Mouse (Mus musculus): ENCODE data around the gene Gm21988. TPM values are rescaled to one million over a fixed set of nuclear protein-coding genes. Genes with fewer than 3 reads are reported as not detected.

The Gm21988 gene
- total RNA-seq, 2 experiments from 2014 or later = 8.5 to 8.6 TPM

DNA sequence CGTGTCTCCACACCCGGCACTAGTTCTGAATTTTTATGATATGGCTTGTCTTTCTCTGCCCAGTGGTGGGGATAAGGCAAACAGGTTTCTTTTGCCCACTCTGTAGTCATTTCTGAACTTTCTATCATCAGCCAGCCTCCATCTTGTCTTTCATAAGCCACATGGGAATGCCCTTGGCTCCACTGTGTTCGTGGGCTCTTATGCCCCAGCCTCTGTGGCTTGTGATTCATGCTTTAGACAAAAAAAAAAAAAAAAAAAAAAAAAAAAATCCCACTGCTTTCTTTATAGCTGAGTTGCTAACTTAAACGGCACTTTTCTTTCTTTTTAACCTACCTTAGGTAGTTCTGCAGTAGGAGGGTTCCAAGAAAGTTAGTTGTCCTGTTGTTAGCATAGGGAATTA lies 47.5 kb downstream of the Gm21988 start:
- DNase-seq = no peak
- intact Hi-C loops (cut with DNase I) = no loop called here

DNA sequence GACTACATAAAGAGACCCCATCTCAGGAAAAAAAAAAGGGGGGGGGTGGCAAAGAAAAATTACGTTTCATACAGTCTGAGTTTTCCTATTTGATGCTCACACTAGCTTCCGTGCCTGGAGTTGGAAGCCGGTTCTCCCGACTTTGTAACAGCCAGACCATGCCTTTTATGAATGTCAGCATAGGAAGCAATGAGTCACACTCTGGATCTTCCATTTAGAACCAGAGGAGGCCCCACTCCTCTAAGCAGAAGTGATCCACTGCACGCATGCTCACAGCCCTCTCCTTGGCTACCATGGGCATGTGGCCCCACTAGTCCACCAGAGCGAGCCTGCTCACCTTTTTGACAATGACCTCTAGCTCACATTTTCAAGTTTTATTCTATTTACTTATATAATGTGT lies 48.4 kb downstream of the Gm21988 start:
- no peak for DNase-seq

DNA sequence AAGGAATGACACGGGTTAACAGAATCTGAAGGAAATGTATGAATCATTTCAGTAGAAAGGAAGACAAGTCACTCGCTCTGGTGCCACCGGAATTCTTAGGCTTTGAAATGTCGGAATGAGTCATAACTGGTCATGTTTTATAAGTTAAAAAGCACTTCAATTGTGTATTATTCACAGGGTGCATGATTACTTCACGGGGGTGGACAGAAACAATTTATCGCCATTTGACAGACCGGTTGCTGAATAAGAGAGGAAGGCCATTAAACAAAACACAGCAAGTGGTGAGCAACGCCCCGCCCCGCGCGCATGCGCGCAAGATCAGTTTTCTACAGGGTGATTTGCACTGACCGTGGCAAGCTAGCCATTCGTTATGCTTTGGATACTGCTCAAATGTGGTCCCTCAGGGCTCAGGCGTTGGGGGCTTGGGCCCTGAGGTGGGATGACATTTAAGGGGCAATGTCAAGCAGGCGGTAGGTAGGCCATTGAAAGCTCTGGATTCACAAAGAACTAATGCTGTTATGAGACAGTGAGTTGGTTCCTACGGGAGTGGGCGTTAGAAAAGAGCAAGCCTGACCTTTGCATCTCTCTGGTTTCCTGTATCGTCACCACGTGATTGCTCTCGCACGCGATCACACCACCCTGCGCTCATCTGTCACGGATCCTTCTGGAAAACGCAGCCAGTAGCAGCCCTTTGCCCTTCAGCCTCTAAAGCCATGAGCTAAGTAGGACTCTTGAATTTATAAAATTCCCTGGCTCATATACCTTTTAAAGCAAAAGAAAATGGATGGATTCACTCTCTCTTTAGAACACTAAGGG lies 50.1 kb downstream of the Gm21988 start:
- intact Hi-C loops (cut with DNase I) = no loop called here
- DNase-seq = no peak

More for the DNA sequence above, 48.4 kb downstream of the Gm21988 start:
- intact Hi-C loops (cut with DNase I) = no loop called here

Small RNA genes lying within 50 kb of the gene (microRNA-seq; reads per million reads assigned to microRNA genes)
- gene Mir195a = 1,253 reads per million, percentile 78 among the genes with 10 or more reads in this experiment
- not detected for gene Mir497
- gene Mir497b = not detected

Other genes with a start within 250 kb of the Gm21988 start
- 100 to 1,000 TPM; 303 to 307 TPM for gene Gabarap, start 248.7 kb downstream of the Gm21988 start, total RNA-seq (2021)
- gene Phf23, start 244.1 kb downstream of the Gm21988 start, total RNA-seq (2021) = 10 to 100 TPM; 46.2 to 48.7 TPM
- 10 to 100 TPM; 38.8 to 40.1 TPM for gene Dvl2, start 239.2 kb downstream of the Gm21988 start, total RNA-seq (2021)
- 10 to 100 TPM; 44.8 to 45.0 TPM for gene Acadvl, start 224.4 kb downstream of the Gm21988 start, total RNA-seq (2021)
- gene Dlg4, start 222.9 kb downstream of the Gm21988 start, total RNA-seq (2021) = 100 to 1,000 TPM; 496 to 497 TPM
- 1 to 10 TPM; 3.7 to 3.9 TPM for gene Asgr1, start 185.7 kb downstream of the Gm21988 start, total RNA-seq (2021)
- not detected for gene Asgr2, start 147.2 kb downstream of the Gm21988 start, total RNA-seq (2021)
- under 1 TPM; 0.30 to 0.95 TPM for gene Mgl2, start 109.5 kb downstream of the Gm21988 start, total RNA-seq (2021)
- 1 to 10 TPM; 1.3 to 2.9 TPM for gene Clec10a, start 83.6 kb downstream of the Gm21988 start, total RNA-seq (2021)
- gene Slc16a11, start 27.1 kb downstream of the Gm21988 start, total RNA-seq (2021) = 10 to 100 TPM; 16.8 to 26.8 TPM
- gene Slc16a13, start 18.8 kb downstream of the Gm21988 start, total RNA-seq (2021) = 10 to 100 TPM; 14.8 to 15.2 TPM
- gene Bcl6b, start 10.0 kb downstream of the Gm21988 start, total RNA-seq (2021) = 1 to 10 TPM; 9.1 to 9.3 TPM
- gene 0610010K14Rik, start 1.9 kb downstream of the Gm21988 start, total RNA-seq (2021) = 10 to 100 TPM; 64.2 to 73.1 TPM
- 100 to 1,000 TPM; 180 to 182 TPM for gene Rnasek, start within 50 bp of the Gm21988 start, total RNA-seq (2021)
- under 1 TPM; 0.18 to 0.40 TPM for gene Alox12, start 15.5 kb upstream of the Gm21988 start, total RNA-seq (2021)
- gene Alox12e, start 82.8 kb upstream of the Gm21988 start, total RNA-seq (2021) = under 1 TPM; 0.26 to 0.42 TPM
- not detected for gene Alox15, start 112.2 kb upstream of the Gm21988 start, total RNA-seq (2021)
- gene Pelp1, start 170.2 kb upstream of the Gm21988 start, total RNA-seq (2021) = 10 to 100 TPM; 52.1 to 55.9 TPM
- gene Arrb2, start 192.8 kb upstream of the Gm21988 start, total RNA-seq (2021) = 10 to 100 TPM; 76.6 to 81.3 TPM
- 10 to 100 TPM; 25.7 to 28.0 TPM for gene Med11, start 212.1 kb upstream of the Gm21988 start, total RNA-seq (2021)
- 1 to 10 TPM; 1.2 to 3.7 TPM for gene Zmynd15, start 219.6 kb upstream of the Gm21988 start, total RNA-seq (2021)
- gene Cxcl16, start 220.2 kb upstream of the Gm21988 start, total RNA-seq (2021) = under 1 TPM; 0.68 to 0.91 TPM